Mouse (Mus musculus): ENCODE results near the gene Phf14. TPM values are rescaled to one million over a fixed set of nuclear protein-coding genes. Genes with fewer than 3 reads are reported as not detected.

Gene Phf14
- polyA plus RNA-seq, 1 experiment from 2014 or later, result 98.6 TPM

- no peak for DNase-seq (ENCODE audit: low spot score)
- no peak overlapping the region for H3K4me2 ChIP-seq (ENCODE audit: low read depth, severe bottlenecking)
- H3K4me3 ChIP-seq (ENCODE audit: low read depth, low read length), result no peak overlapping the region
- H3K9ac ChIP-seq (ENCODE audit: low read length), result no peak overlapping the region
- H3K4me1 ChIP-seq (ENCODE audit: control insufficient read depth, insufficient read depth, low read length), result no peaks in the 10 kb centered on the region
- H3K9me3 ChIP-seq (ENCODE audit: control insufficient read depth, low read length), result no peaks in the 10 kb centered on the region
- no peak for ATAC-seq (ENCODE audit: insufficient number of reproducible peaks, low FRiP score, low TSS enrichment, low read depth)
- H3K27ac ChIP-seq (replicated peaks; ENCODE audit: low read depth, low read length), result no peak overlapping the region
- no peaks in the 10 kb centered on the region for H3K27me3 ChIP-seq (ENCODE audit: control insufficient read depth, insufficient read depth, low read length)
- 83% methylated on average over 6 of the region's 6 CpGs for WGBS
- H3K36me3 ChIP-seq (ENCODE audit: control insufficient read depth, insufficient read depth, low read length), result no peaks in the 10 kb centered on the region
Measured at GRCm38 (mm10) chr6:12082531-12083216, 175.1 kb downstream of the Phf14 start.

GRCm38 (mm10) chr6:12084721-12085120 lies 177.1 kb downstream of the Phf14 start:
- ATAC-seq (ENCODE audit: insufficient number of reproducible peaks, low FRiP score, low TSS enrichment, low read depth) (no peak), DNase-seq (ENCODE audit: low spot score) (no peak)
- no peaks in the 10 kb centered on the region for H3K27me3 ChIP-seq (ENCODE audit: control insufficient read depth, insufficient read depth, low read length)
- no peak overlapping the region for H3K27ac ChIP-seq (replicated peaks; ENCODE audit: low read depth, low read length)
- 92% methylated on average over 5 of the region's 5 CpGs for WGBS
- H3K9ac ChIP-seq (ENCODE audit: low read length), result no peak overlapping the region
- no peaks in the 10 kb centered on the region for H3K36me3 ChIP-seq (ENCODE audit: control insufficient read depth, insufficient read depth, low read length)
- H3K9me3 ChIP-seq (ENCODE audit: control insufficient read depth, low read length), result no peaks in the 10 kb centered on the region
- H3K4me3 ChIP-seq (ENCODE audit: low read depth, low read length), result no peak overlapping the region
- no peak overlapping the region for H3K4me2 ChIP-seq (ENCODE audit: low read depth, severe bottlenecking)
- H3K4me1 ChIP-seq (ENCODE audit: control insufficient read depth, insufficient read depth, low read length), result no peaks in the 10 kb centered on the region

- no peaks in the 10 kb centered on the region for H3K4me1 ChIP-seq (ENCODE audit: control insufficient read depth, insufficient read depth, low read length)
- WGBS, result 61% methylated on average over 3 of the region's 3 CpGs
- no peak overlapping the region for H3K9ac ChIP-seq (ENCODE audit: low read length)
- no peak overlapping the region for H3K4me3 ChIP-seq (ENCODE audit: low read depth, low read length)
- DNase-seq (ENCODE audit: low spot score) (no peak), ATAC-seq (ENCODE audit: insufficient number of reproducible peaks, low FRiP score, low TSS enrichment, low read depth) (no peak)
- no peak overlapping the region for H3K27ac ChIP-seq (replicated peaks; ENCODE audit: low read depth, low read length)
- H3K36me3 ChIP-seq (ENCODE audit: control insufficient read depth, insufficient read depth, low read length), result no peaks in the 10 kb centered on the region
- H3K27me3 ChIP-seq (ENCODE audit: control insufficient read depth, insufficient read depth, low read length), result no peaks in the 10 kb centered on the region
- no peak overlapping the region for H3K4me2 ChIP-seq (ENCODE audit: low read depth, severe bottlenecking)
- H3K9me3 ChIP-seq (ENCODE audit: control insufficient read depth, low read length), result no peaks in the 10 kb centered on the region
Measured at GRCm38 (mm10) chr6:12089439-12089992, 181.9 kb downstream of the Phf14 start.

GRCm38 (mm10) chr6:12095716-12096115 lies 188.1 kb downstream of the Phf14 start:
- Histone ChIP-seq H3K27me3 (ENCODE audit: control insufficient read depth, insufficient read depth, low read length) (no peaks in the 10 kb centered on the region), H3K36me3 (ENCODE audit: control insufficient read depth, insufficient read depth, low read length) (no peaks in the 10 kb centered on the region), H3K4me1 (ENCODE audit: control insufficient read depth, insufficient read depth, low read length) (no peaks in the 10 kb centered on the region), H3K9ac (ENCODE audit: low read length) (no peak overlapping the region), H3K9me3 (ENCODE audit: control insufficient read depth, low read length) (no peaks in the 10 kb centered on the region), H3K4me3 (ENCODE audit: low read depth, low read length) (no peak overlapping the region), H3K27ac (replicated peaks; ENCODE audit: low read depth, low read length) (no peak overlapping the region), H3K4me2 (ENCODE audit: low read depth, severe bottlenecking) (no peak overlapping the region)
- no peak for DNase-seq (ENCODE audit: low spot score)
- 81% methylated on average over 1 of the region's 1 CpGs for WGBS
- no peak for ATAC-seq (ENCODE audit: insufficient number of reproducible peaks, low FRiP score, low TSS enrichment, low read depth)

GRCm38 (mm10) chr6:12097125-12097524 lies 189.5 kb downstream of the Phf14 start:
- WGBS, result 45% methylated on average over 4 of the region's 4 CpGs
- no peaks in the 10 kb centered on the region for H3K4me1 ChIP-seq (ENCODE audit: control insufficient read depth, insufficient read depth, low read length)
- H3K36me3 ChIP-seq (ENCODE audit: control insufficient read depth, insufficient read depth, low read length), result no peaks in the 10 kb centered on the region
- ATAC-seq (ENCODE audit: insufficient number of reproducible peaks, low FRiP score, low TSS enrichment, low read depth) (no peak), DNase-seq (ENCODE audit: low spot score) (no peak)
- H3K9me3 ChIP-seq (ENCODE audit: control insufficient read depth, low read length), result no peaks in the 10 kb centered on the region
- no peak overlapping the region for H3K4me2 ChIP-seq (ENCODE audit: low read depth, severe bottlenecking)
- no peak overlapping the region for H3K4me3 ChIP-seq (ENCODE audit: low read depth, low read length)
- H3K9ac ChIP-seq (ENCODE audit: low read length), result no peak overlapping the region
- H3K27me3 ChIP-seq (ENCODE audit: control insufficient read depth, insufficient read depth, low read length), result no peaks in the 10 kb centered on the region
- no peak overlapping the region for H3K27ac ChIP-seq (replicated peaks; ENCODE audit: low read depth, low read length)

- H3K9ac ChIP-seq (ENCODE audit: low read length), result no peak overlapping the region
Measured at GRCm38 (mm10) chr6:12105144-12105543, 197.5 kb downstream of the Phf14 start.

GRCm38 (mm10) chr6:12107326-12107725 lies 199.7 kb downstream of the Phf14 start:
- H3K36me3 ChIP-seq (ENCODE audit: control insufficient read depth, insufficient read depth, low read length), result no peaks in the 10 kb centered on the region
- no peak overlapping the region for H3K9ac ChIP-seq (ENCODE audit: low read length)
- no peaks in the 10 kb centered on the region for H3K9me3 ChIP-seq (ENCODE audit: control insufficient read depth, low read length)
- WGBS, result 52% methylated on average over 10 of the region's 10 CpGs
- no peak overlapping the region for H3K4me2 ChIP-seq (ENCODE audit: low read depth, severe bottlenecking)
- no peak overlapping the region for H3K4me3 ChIP-seq (ENCODE audit: low read depth, low read length)
- H3K27me3 ChIP-seq (ENCODE audit: control insufficient read depth, insufficient read depth, low read length), result no peaks in the 10 kb centered on the region
- H3K4me1 ChIP-seq (ENCODE audit: control insufficient read depth, insufficient read depth, low read length), result no peaks in the 10 kb centered on the region
- no peak for ATAC-seq (ENCODE audit: insufficient number of reproducible peaks, low FRiP score, low TSS enrichment, low read depth)
- H3K27ac ChIP-seq (replicated peaks; ENCODE audit: low read depth, low read length), result no peak overlapping the region
- no peak for DNase-seq (ENCODE audit: low spot score)

More at GRCm38 (mm10) chr6:12105144-12105543, 197.5 kb downstream of the Phf14 start:
- Histone ChIP-seq H3K27me3 (ENCODE audit: control insufficient read depth, insufficient read depth, low read length) (no peaks in the 10 kb centered on the region), H3K27ac (replicated peaks; ENCODE audit: low read depth, low read length) (no peak overlapping the region), H3K4me1 (ENCODE audit: control insufficient read depth, insufficient read depth, low read length) (no peaks in the 10 kb centered on the region), H3K9me3 (ENCODE audit: control insufficient read depth, low read length) (no peaks in the 10 kb centered on the region), H3K4me2 (ENCODE audit: low read depth, severe bottlenecking) (no peak overlapping the region), H3K4me3 (ENCODE audit: low read depth, low read length) (no peak overlapping the region), H3K36me3 (ENCODE audit: control insufficient read depth, insufficient read depth, low read length) (no peaks in the 10 kb centered on the region)
- ATAC-seq (ENCODE audit: insufficient number of reproducible peaks, low FRiP score, low TSS enrichment, low read depth), result no peak
- DNase-seq (ENCODE audit: low spot score), result no peak
- WGBS, result 54% methylated on average over 4 of the region's 4 CpGs

- no peaks in the 10 kb centered on the region for H3K36me3 ChIP-seq (ENCODE audit: control insufficient read depth, insufficient read depth, low read length)
- no peak overlapping the region for H3K9ac ChIP-seq (ENCODE audit: low read length)
- no peak for DNase-seq (ENCODE audit: low spot score)
- H3K9me3 ChIP-seq (ENCODE audit: control insufficient read depth, low read length), result no peaks in the 10 kb centered on the region
- H3K4me3 ChIP-seq (ENCODE audit: low read depth, low read length), result no peak overlapping the region
- no peaks in the 10 kb centered on the region for H3K27me3 ChIP-seq (ENCODE audit: control insufficient read depth, insufficient read depth, low read length)
- H3K27ac ChIP-seq (replicated peaks; ENCODE audit: low read depth, low read length), result no peak overlapping the region
- WGBS, result 19% methylated on average over 8 of the region's 8 CpGs
- no peak for ATAC-seq (ENCODE audit: insufficient number of reproducible peaks, low FRiP score, low TSS enrichment, low read depth)
- H3K4me2 ChIP-seq (ENCODE audit: low read depth, severe bottlenecking), result no peak overlapping the region
- H3K4me1 ChIP-seq (ENCODE audit: control insufficient read depth, insufficient read depth, low read length), result no peaks in the 10 kb centered on the region
Measured at GRCm38 (mm10) chr6:12107786-12108185, 200.2 kb downstream of the Phf14 start.

Measured in limb, embryonic 11.5 days (tissue).